In the genomic region with DNA sequence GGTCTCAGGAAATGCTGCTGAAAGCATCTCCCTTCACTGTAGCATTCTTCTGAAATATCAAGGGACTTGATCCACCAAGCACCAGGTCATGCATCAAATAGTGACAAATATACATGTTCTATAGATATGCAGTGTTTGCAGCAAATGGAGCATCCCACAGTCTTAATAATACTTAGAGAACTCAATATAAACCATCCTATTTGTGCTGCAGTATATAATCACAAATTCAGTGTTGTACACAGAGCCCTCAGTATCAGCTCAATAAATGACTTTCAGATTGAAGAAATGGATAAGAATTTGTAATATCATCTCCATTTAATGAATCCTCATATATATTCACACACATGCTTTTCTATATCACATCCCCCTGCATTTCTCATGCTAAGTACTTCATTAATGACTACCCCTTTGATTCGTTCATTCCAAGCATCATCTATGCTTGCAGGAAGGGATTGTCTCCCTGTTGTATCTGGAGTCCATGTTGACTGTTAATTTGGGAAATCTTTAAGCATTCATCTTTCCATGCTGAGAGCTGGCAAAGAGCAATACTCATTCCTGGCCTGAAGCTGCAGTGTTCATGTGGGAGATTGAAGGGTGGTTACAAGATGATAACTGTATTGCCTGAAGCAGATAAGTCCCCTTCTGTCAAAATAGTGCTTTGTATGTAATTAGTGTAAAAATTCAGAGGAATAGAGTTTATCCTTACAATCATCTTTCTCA, we compare ENCODE assay signal across 18 mouse cellular contexts.
DNase-seq lines count a peak whose midpoint lies in the region; ATAC-seq lines count a peak whose summit lies in the region.
"Had no signal": no experiment of that assay in that cellular context is flagged by ENCODE, and none has a peak within 500 bp of the region (broad histone marks: within the 10 kb centered on the region; RNA-seq: fewer than 3 reads in every experiment).

No protein-coding gene starts in this region.

- no peak for DNase-seq in hindbrain, embryonic 11.5 days (ENCODE audit: low spot score)
- no peak for DNase-seq in lung, postnatal 36 days
- no peak for DNase-seq in heart, adult 18-20 months
- DNase-seq: cerebellum, adult 8-10 months; gastrocnemius, postnatal 10 days; heart, adult 11 months; heart, postnatal 36 days; kidney, postnatal 4 days; right cerebral cortex, postnatal 4 days had no signal

- no peaks in the 10 kb centered on the region for H3K36me3 ChIP-seq in hindbrain, embryonic 12.5 days
- no peaks in the 10 kb centered on the region for H3K36me3 ChIP-seq in hindbrain, embryonic 11.5 days (ENCODE audit: control insufficient read depth, insufficient read depth, low read length)
- H3K36me3 ChIP-seq in forebrain, embryonic 16.5 days (ENCODE audit: control insufficient read depth, insufficient read depth) = no peaks in the 10 kb centered on the region
- no peaks in the 10 kb centered on the region for H3K36me3 ChIP-seq in hindbrain, embryonic 15.5 days
- no peaks in the 10 kb centered on the region for H3K36me3 ChIP-seq in midbrain, embryonic 16.5 days (ENCODE audit: control insufficient read depth, insufficient read depth, low read length)
- H3K36me3 ChIP-seq: embryonic facial prominence, embryonic 10.5 days; intestine, embryonic 15.5 days; lung, embryonic 15.5 days had no signal

- H3K4me3 ChIP-seq in hindbrain, embryonic 12.5 days = no peak overlapping the region
- H3K4me3 ChIP-seq in hindbrain, embryonic 11.5 days (ENCODE audit: low read depth, low read length) = no peak overlapping the region
- H3K4me3 ChIP-seq in forebrain, embryonic 16.5 days (replicated peaks; ENCODE audit: low read length) = no peak overlapping the region
- H3K4me3 ChIP-seq in hindbrain, embryonic 15.5 days = no peak overlapping the region
- no peak overlapping the region for H3K4me3 ChIP-seq in midbrain, embryonic 16.5 days (ENCODE audit: low read depth, low read length)
- H3K4me3 ChIP-seq: embryonic facial prominence, embryonic 10.5 days; intestine, embryonic 15.5 days; lung, embryonic 15.5 days had no signal

- peak; percentile 64 for ATAC-seq in hindbrain, embryonic 12.5 days (ENCODE audit: low FRiP score)
- no peak for ATAC-seq in hindbrain, embryonic 11.5 days (ENCODE audit: low FRiP score)
- peak; percentile 82 for ATAC-seq in forebrain, embryonic 16.5 days
- peak; percentile 83 for ATAC-seq in hindbrain, embryonic 15.5 days (ENCODE audit: low FRiP score, low read depth)
- ATAC-seq in midbrain, embryonic 16.5 days = peak; percentile 91
- ATAC-seq: intestine, embryonic 15.5 days had no signal

- 92% methylated on average over 1 of the region's 1 CpGs for WGBS in hindbrain, embryonic 12.5 days
- 87% methylated on average over 1 of the region's 1 CpGs for whole genome bisulfite sequencing in hindbrain, embryonic 11.5 days
- WGBS in forebrain, embryonic 16.5 days = 31% methylated on average over 1 of the region's 1 CpGs
- 32% methylated on average over 1 of the region's 1 CpGs for WGBS in hindbrain, embryonic 15.5 days
- WGBS in midbrain, embryonic 16.5 days = 28% methylated on average over 1 of the region's 1 CpGs

- no peaks in the 10 kb centered on the region for H3K9me3 ChIP-seq in hindbrain, embryonic 12.5 days (replicated peaks)
- no peaks in the 10 kb centered on the region for H3K9me3 ChIP-seq in hindbrain, embryonic 11.5 days (ENCODE audit: control insufficient read depth, low read length)
- no peaks in the 10 kb centered on the region for H3K9me3 ChIP-seq in forebrain, embryonic 16.5 days (ENCODE audit: control insufficient read depth, low read length)
- no peaks in the 10 kb centered on the region for H3K9me3 ChIP-seq in hindbrain, embryonic 15.5 days
- H3K9me3 ChIP-seq in midbrain, embryonic 16.5 days (replicated peaks; ENCODE audit: control insufficient read depth, low read length, poor library complexity, severe bottlenecking) = no peaks in the 10 kb centered on the region
- H3K9me3 ChIP-seq: embryonic facial prominence, embryonic 10.5 days; intestine, embryonic 15.5 days; lung, embryonic 15.5 days had no signal

- no peak overlapping the region for H3K9ac ChIP-seq in hindbrain, embryonic 12.5 days
- H3K9ac ChIP-seq in hindbrain, embryonic 11.5 days (ENCODE audit: low read depth, low read length) = no peak overlapping the region
- no peak overlapping the region for H3K9ac ChIP-seq in forebrain, embryonic 16.5 days (replicated peaks; ENCODE audit: low read depth, low read length)
- no peak overlapping the region for H3K9ac ChIP-seq in hindbrain, embryonic 15.5 days
- H3K9ac ChIP-seq in midbrain, embryonic 16.5 days (ENCODE audit: low read depth, low read length) = no peak overlapping the region
- H3K9ac ChIP-seq: intestine, embryonic 15.5 days; liver, embryonic 14.5 days; lung, embryonic 15.5 days had no signal

- no peaks in the 10 kb centered on the region for H3K4me1 ChIP-seq in hindbrain, embryonic 12.5 days
- no peaks in the 10 kb centered on the region for H3K4me1 ChIP-seq in hindbrain, embryonic 11.5 days (replicated peaks; ENCODE audit: control insufficient read depth, insufficient read depth, low read length)
- H3K4me1 ChIP-seq in forebrain, embryonic 16.5 days (replicated peaks; ENCODE audit: control insufficient read depth, insufficient read depth, low read length) = peaks cover 10% of the 10 kb centered on the region
- peaks cover 14% of the 10 kb centered on the region; the same call in 1 of the 2 replicates for H3K4me1 ChIP-seq in hindbrain, embryonic 15.5 days (replicated peaks)
- peaks cover 17% of the 10 kb centered on the region for H3K4me1 ChIP-seq in midbrain, embryonic 16.5 days (ENCODE audit: control insufficient read depth, insufficient read depth, low read length)
- H3K4me1 ChIP-seq: embryonic facial prominence, embryonic 10.5 days; intestine, embryonic 15.5 days; lung, embryonic 15.5 days had no signal

- no peak overlapping the region for H3K4me2 ChIP-seq in hindbrain, embryonic 12.5 days (replicated peaks)
- no peak overlapping the region for H3K4me2 ChIP-seq in hindbrain, embryonic 11.5 days (replicated peaks; ENCODE audit: low read depth, low read length)
- H3K4me2 ChIP-seq in forebrain, embryonic 16.5 days (ENCODE audit: low read length) = no peak overlapping the region
- peak overlapping the region; percentile 26 for H3K4me2 ChIP-seq in hindbrain, embryonic 15.5 days
- peak overlapping the region; percentile 25; the same call in 1 of the 2 replicates for H3K4me2 ChIP-seq in midbrain, embryonic 16.5 days (ENCODE audit: low read length)
- H3K4me2 ChIP-seq: intestine, embryonic 15.5 days; lung, embryonic 15.5 days had no signal

- no peaks in the 10 kb centered on the region for H3K27me3 ChIP-seq in hindbrain, embryonic 12.5 days
- H3K27me3 ChIP-seq in hindbrain, embryonic 11.5 days (ENCODE audit: control insufficient read depth, insufficient read depth, low read length) = no peaks in the 10 kb centered on the region
- no peaks in the 10 kb centered on the region for H3K27me3 ChIP-seq in forebrain, embryonic 16.5 days (replicated peaks; ENCODE audit: control insufficient read depth, insufficient read depth, low read length)
- no peaks in the 10 kb centered on the region for H3K27me3 ChIP-seq in hindbrain, embryonic 15.5 days
- no peaks in the 10 kb centered on the region for H3K27me3 ChIP-seq in midbrain, embryonic 16.5 days (ENCODE audit: control insufficient read depth, insufficient read depth, low read depth, low read length)
- H3K27me3 ChIP-seq: intestine, embryonic 15.5 days; lung, embryonic 15.5 days had no signal

- H3K27ac ChIP-seq in hindbrain, embryonic 12.5 days = 0 out of 2 replicates have a peak overlapping the region, but pooled peaks have one; percentile 12
- no peak overlapping the region for H3K27ac ChIP-seq in hindbrain, embryonic 11.5 days (ENCODE audit: low read depth, low read length)
- H3K27ac ChIP-seq in forebrain, embryonic 16.5 days (ENCODE audit: low read length) = peak overlapping the region; percentile 31; the same call in 1 of the 2 replicates
- H3K27ac ChIP-seq in hindbrain, embryonic 15.5 days (replicated peaks) = peak overlapping the region; percentile 71
- H3K27ac ChIP-seq in midbrain, embryonic 16.5 days (ENCODE audit: low read length) = peak overlapping the region; percentile 78
- H3K27ac ChIP-seq: embryonic facial prominence, embryonic 10.5 days; intestine, embryonic 15.5 days; liver, embryonic 14.5 days; lung, embryonic 15.5 days; stomach, postnatal 0 days had no signal

Comparison
In these comparisons a context has a peak if more than half of its experiments do, and no peak if none do; other contexts are left out.
1. H3K4me2 ChIP-seq: peak in hindbrain, embryonic 15.5 days (single experiment) and midbrain, embryonic 16.5 days (single experiment); none in hindbrain, embryonic 12.5 days (single experiment), hindbrain, embryonic 11.5 days (single experiment) and forebrain, embryonic 16.5 days (single experiment).